Mouse (Mus musculus): Measurements from ENCODE around the gene Slc35c2. TPM values are rescaled to one million over a fixed set of nuclear protein-coding genes. Genes with fewer than 3 reads are reported as not detected.

Gene Slc35c2
- 8.3 TPM for polyA plus RNA-seq (2014; fragmentation: Illumina TruSeq; extraction: RNeasy Lipid Tissue Mini Kit (QIAGEN cat#74804); ENCODE audit: low read depth, low replicate concordance)

GRCm38 (mm10) chr2:165287202-165287984, at the start of gene Slc35c2:
Gene Slc35c2, minus strand, starts transcription at chr2:165287869.

DNA sequence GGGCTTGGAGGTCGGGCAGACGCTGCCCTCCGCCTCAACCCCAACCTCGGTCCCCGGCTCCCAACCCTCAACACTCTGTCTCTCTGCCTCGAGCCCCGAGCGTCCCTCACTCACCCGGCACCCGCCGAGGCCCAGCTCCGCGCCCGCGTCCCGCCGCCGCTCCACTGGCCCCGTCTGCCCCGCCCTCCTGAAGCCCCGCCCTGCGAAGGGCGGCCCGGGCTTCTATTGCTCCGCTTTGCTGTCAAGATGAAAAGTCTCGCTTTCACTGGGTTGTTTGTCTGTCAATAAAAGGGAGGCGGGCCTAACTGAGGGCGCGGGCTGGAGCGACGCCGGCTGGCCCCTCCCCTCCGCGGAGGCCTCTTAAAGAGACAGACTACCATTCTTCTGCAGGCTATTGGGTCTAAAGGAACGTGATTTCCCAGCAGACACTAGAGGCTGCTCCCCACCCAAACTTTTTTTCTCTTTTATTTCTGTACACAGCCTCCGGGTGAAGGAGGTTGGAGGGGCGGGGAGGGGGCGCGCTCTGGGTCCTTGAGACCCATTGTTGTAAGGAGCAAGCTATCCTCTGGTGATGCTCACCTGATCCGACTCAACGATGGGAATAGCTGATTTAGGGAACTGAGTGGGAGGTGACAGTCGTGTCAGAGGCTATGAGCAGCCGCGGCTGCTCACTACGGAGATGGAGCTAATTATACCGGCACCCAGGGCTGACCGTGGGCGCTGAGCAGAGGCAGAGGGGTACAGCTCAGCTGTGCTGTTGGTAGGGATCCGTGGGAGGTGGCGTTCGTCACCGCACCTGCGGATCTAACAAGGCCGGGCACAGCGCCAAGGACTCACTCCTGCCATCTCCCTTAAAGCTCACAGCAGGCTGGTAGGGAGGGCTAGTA, 38.9 kb upstream of the Slc35c2 start, which contains the start of gene Elmo2:
Gene Elmo2 (minus strand): TSS at position 176 of the 887 bp plus-strand sequence.

GRCm38 (mm10) chr2:165234613-165235291, 52.9 kb downstream of the Slc35c2 start, which contains the start of gene Cdh22:
Gene Cdh22, minus strand, starts transcription at chr2:165234853.

Other genes starting within 250 kb of the Slc35c2 start
- 0.17 TPM for gene Cd40, start 232.2 kb downstream of the Slc35c2 start, polyA plus RNA-seq (2014; fragmentation: Illumina TruSeq; extraction: RNeasy Lipid Tissue Mini Kit (QIAGEN cat#74804); ENCODE audit: low read depth, low replicate concordance)
- not detected for gene 1700025C18Rik, start 197.1 kb downstream of the Slc35c2 start, polyA plus RNA-seq (2014; fragmentation: Illumina TruSeq; extraction: RNeasy Lipid Tissue Mini Kit (QIAGEN cat#74804); ENCODE audit: low read depth, low replicate concordance)
- gene Cdh22, start 53.0 kb downstream of the Slc35c2 start, polyA plus RNA-seq (2014; fragmentation: Illumina TruSeq; extraction: RNeasy Lipid Tissue Mini Kit (QIAGEN cat#74804); ENCODE audit: low read depth, low replicate concordance): not detected
- 8.9 TPM for gene Elmo2, start 38.6 kb upstream of the Slc35c2 start, polyA plus RNA-seq (2014; fragmentation: Illumina TruSeq; extraction: RNeasy Lipid Tissue Mini Kit (QIAGEN cat#74804); ENCODE audit: low read depth, low replicate concordance)
- gene Zfp663, start 80.9 kb upstream of the Slc35c2 start, polyA plus RNA-seq (2014; fragmentation: Illumina TruSeq; extraction: RNeasy Lipid Tissue Mini Kit (QIAGEN cat#74804); ENCODE audit: low read depth, low replicate concordance): not detected
- 4.3 TPM for gene Zfp334, start 100.4 kb upstream of the Slc35c2 start, polyA plus RNA-seq (2014; fragmentation: Illumina TruSeq; extraction: RNeasy Lipid Tissue Mini Kit (QIAGEN cat#74804); ENCODE audit: low read depth, low replicate concordance)
- not detected for gene Ocstamp, start 112.5 kb upstream of the Slc35c2 start, polyA plus RNA-seq (2014; fragmentation: Illumina TruSeq; extraction: RNeasy Lipid Tissue Mini Kit (QIAGEN cat#74804); ENCODE audit: low read depth, low replicate concordance)
- gene Slc13a3, start 185.4 kb upstream of the Slc35c2 start, polyA plus RNA-seq (2014; fragmentation: Illumina TruSeq; extraction: RNeasy Lipid Tissue Mini Kit (QIAGEN cat#74804); ENCODE audit: low read depth, low replicate concordance): 0.23 TPM
- gene Trp53rka, start 205.5 kb upstream of the Slc35c2 start, polyA plus RNA-seq (2014; fragmentation: Illumina TruSeq; extraction: RNeasy Lipid Tissue Mini Kit (QIAGEN cat#74804); ENCODE audit: low read depth, low replicate concordance): 5.3 TPM
- gene Slc2a10, start 215.9 kb upstream of the Slc35c2 start, polyA plus RNA-seq (2014; fragmentation: Illumina TruSeq; extraction: RNeasy Lipid Tissue Mini Kit (QIAGEN cat#74804); ENCODE audit: low read depth, low replicate concordance): 0.23 TPM

Measured in adrenal gland, adult 10 weeks (tissue).